Mouse (Mus musculus): Measurements from ENCODE around the gene Lrrc74a. TPM values are rescaled to one million over a fixed set of nuclear protein-coding genes. Genes with fewer than 3 reads are reported as not detected.
A peak's percentile ranks its signal among the peaks of the same experiment; 100 is the strongest.

The Lrrc74a gene
- total and polyA plus RNA-seq, 2 experiments: not detected

DNA sequence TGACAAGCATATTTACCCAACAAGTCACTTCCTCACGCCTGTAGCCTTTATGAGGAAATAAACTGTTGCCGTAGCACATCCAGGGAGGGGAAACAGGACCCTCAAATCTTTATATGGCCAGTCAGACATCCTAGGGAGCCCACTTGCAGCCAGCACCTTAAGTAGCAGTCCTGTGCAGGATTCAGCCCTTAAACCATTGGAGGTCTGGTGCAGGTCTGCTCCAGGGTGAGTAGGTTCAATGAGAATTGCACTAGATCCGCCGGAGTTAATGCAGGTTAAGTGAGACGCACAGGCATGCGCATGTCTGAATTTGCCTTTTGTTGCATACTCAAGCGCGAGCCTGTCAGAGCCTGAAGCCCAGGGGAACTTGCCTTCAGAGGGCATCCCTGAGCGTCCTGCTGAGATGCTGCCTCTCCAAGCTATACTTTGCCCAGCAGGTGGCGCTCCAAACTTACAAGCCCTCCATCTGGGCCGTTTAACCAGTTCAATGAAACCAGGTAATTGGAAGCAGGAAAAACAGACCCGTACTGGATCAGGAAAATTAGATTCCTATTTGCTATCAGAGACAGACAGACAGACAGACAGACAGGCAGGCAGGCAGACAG is 37.8 kb downstream of the Lrrc74a start:
- DNase-seq (ENCODE audit: extremely low read depth, low read depth, low spot score): peak; percentile 75
- WGBS: 15% methylated on average over 12 of the region's 12 CpGs
- no peaks in the 10 kb centered on the region for H3K27me3 ChIP-seq (ENCODE audit: control insufficient read depth, insufficient read depth, low read length)
- H3K4me3 ChIP-seq (ENCODE audit: insufficient read depth, low read depth, low read length): no peak overlapping the region
- no peaks in the 10 kb centered on the region for H3K79me2 ChIP-seq (ENCODE audit: control insufficient read depth, insufficient read depth, low read length)
- H3K4me1 ChIP-seq (ENCODE audit: control insufficient read depth, insufficient read depth, low read length): peaks cover 3% of the 10 kb centered on the region; the same call in 1 of the 2 replicates
- H3K27ac ChIP-seq (replicated peaks; ENCODE audit: insufficient read depth, low read depth, low read length): no peak overlapping the region
- TF ChIP-seq CTCF (IDR thresholded peaks at IDR 0.05; ENCODE audit: low read depth, low read length) (peak; percentile 92), POLR2A (IDR thresholded peaks at IDR 0.05; ENCODE audit: extremely low read depth, insufficient read depth, low read length) (no peak)
- no peaks in the 10 kb centered on the region for H3K36me3 ChIP-seq (ENCODE audit: control insufficient read depth, insufficient read depth, low read length)
- H3K9ac ChIP-seq (ENCODE audit: low read depth, low read length): no peak overlapping the region

DNA sequence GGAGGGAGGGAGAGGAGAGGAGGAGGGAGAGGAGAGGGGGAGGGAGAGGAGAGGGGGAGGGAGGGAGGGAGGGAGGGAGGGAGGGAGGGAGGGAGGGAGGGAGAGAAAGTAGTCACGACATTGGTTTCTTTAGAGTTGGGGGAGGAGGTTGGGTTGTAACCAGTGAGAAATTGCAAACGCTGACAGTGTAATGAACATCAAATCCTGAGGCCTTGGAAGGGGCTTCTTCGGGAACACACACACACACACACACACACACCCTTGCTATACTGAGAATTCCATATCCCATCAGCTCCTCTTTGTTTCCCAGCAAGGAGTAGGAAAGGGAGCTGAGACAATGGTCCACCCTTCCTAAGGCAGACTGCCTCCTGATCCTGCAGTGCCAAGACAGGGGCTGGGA is 38.4 kb downstream of the Lrrc74a start:
- H3K4me3 ChIP-seq (ENCODE audit: insufficient read depth, low read depth, low read length): no peak overlapping the region
- H3K4me1 ChIP-seq (ENCODE audit: control insufficient read depth, insufficient read depth, low read length): peaks cover 3% of the 10 kb centered on the region; the same call in 1 of the 2 replicates
- no peaks in the 10 kb centered on the region for H3K36me3 ChIP-seq (ENCODE audit: control insufficient read depth, insufficient read depth, low read length)
- TF ChIP-seq CTCF (IDR thresholded peaks at IDR 0.05; ENCODE audit: low read depth, low read length) (no peak), POLR2A (IDR thresholded peaks at IDR 0.05; ENCODE audit: extremely low read depth, insufficient read depth, low read length) (no peak)
- WGBS: 47% methylated on average over 3 of the region's 3 CpGs
- no peaks in the 10 kb centered on the region for H3K79me2 ChIP-seq (ENCODE audit: control insufficient read depth, insufficient read depth, low read length)
- DNase-seq (ENCODE audit: extremely low read depth, low read depth, low spot score): no peak
- no peaks in the 10 kb centered on the region for H3K27me3 ChIP-seq (ENCODE audit: control insufficient read depth, insufficient read depth, low read length)
- H3K9ac ChIP-seq (ENCODE audit: low read depth, low read length): no peak overlapping the region
- H3K27ac ChIP-seq (replicated peaks; ENCODE audit: insufficient read depth, low read depth, low read length): no peak overlapping the region

DNA sequence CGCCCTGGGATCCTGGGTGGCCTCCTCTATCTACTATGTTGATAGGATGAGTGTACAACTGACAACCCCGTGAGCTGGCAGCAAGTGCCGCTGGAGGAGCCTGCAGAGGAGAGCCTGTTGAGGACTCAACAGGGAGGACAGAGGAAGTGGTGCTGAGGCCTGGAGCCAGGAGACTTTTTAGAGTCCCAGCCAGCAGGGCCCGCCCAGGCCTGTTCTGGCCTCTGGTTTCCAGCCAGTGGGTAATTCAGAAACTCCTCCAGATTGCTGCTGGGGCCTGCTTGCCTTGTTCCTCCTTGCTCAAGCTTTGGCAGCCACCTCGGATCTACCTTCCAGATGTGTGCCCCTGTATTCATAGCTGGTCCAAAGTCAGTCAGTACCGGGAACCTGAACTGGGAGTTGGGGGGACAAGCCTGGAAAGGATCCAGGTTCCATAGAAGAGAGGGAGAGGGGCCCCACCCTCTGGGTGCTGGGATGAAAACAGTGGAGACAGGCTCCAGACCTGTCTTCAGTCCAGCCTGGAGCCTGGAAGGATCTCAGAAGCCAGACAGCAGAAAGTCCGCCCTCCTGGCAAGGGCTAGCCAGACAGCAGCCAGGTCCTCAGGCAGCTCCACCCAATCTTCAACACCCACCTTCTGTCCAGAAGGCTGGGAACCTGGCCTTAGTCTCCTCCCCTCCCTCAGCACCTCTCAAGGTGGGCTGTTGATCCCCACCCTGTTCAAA is 41.6 kb downstream of the Lrrc74a start:
- no peak overlapping the region for H3K9ac ChIP-seq (ENCODE audit: low read depth, low read length)
- 79% methylated on average over 7 of the region's 7 CpGs for WGBS
- no peak for DNase-seq (ENCODE audit: extremely low read depth, low read depth, low spot score)

DNA sequence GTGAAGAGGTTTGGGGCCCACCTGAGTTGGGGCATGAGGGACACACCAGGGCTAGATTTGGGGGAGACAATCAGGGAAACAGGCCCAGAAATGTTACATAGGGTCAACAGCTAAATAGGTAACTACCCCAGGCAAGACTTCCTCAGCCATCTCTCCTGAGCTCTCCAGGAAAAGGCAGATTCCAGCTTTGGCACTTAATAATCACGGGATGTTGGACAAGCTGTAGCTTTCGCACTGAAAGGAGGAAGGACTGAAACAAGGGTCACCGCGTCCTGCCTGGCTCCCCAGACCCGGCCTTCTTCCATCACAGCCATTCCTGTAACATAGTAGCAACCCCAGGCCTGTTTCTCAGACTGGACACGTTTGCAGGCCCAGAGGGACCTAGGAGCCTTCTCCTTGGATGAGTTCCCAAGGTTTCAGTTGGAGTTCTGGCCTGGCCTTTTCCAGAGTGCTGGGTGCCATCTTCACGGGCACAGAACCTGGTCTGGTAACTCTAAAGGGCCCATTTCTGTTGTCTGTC is 42.2 kb downstream of the Lrrc74a start:
- H3K4me3 ChIP-seq (ENCODE audit: insufficient read depth, low read depth, low read length): no peak overlapping the region
- no peak overlapping the region for H3K9ac ChIP-seq (ENCODE audit: low read depth, low read length)
- no peaks in the 10 kb centered on the region for H3K27me3 ChIP-seq (ENCODE audit: control insufficient read depth, insufficient read depth, low read length)
- DNase-seq (ENCODE audit: extremely low read depth, low read depth, low spot score): no peak
- no peaks in the 10 kb centered on the region for H3K4me1 ChIP-seq (ENCODE audit: control insufficient read depth, insufficient read depth, low read length)
- no peaks in the 10 kb centered on the region for H3K79me2 ChIP-seq (ENCODE audit: control insufficient read depth, insufficient read depth, low read length)
- H3K36me3 ChIP-seq (ENCODE audit: control insufficient read depth, insufficient read depth, low read length): no peaks in the 10 kb centered on the region
- H3K27ac ChIP-seq (replicated peaks; ENCODE audit: insufficient read depth, low read depth, low read length): no peak overlapping the region; the same call in 1 of the 2 replicates
- TF ChIP-seq POLR2A (IDR thresholded peaks at IDR 0.05; ENCODE audit: extremely low read depth, insufficient read depth, low read length) (no peak), CTCF (IDR thresholded peaks at IDR 0.05; ENCODE audit: low read depth, low read length) (no peak)
- 79% methylated on average over 7 of the region's 7 CpGs for WGBS

More for the DNA sequence above, 41.6 kb downstream of the Lrrc74a start:
- no peak overlapping the region for H3K4me3 ChIP-seq (ENCODE audit: insufficient read depth, low read depth, low read length)
- no peaks in the 10 kb centered on the region for H3K4me1 ChIP-seq (ENCODE audit: control insufficient read depth, insufficient read depth, low read length)
- H3K79me2 ChIP-seq (ENCODE audit: control insufficient read depth, insufficient read depth, low read length): no peaks in the 10 kb centered on the region
- H3K36me3 ChIP-seq (ENCODE audit: control insufficient read depth, insufficient read depth, low read length): no peaks in the 10 kb centered on the region
- H3K27ac ChIP-seq (replicated peaks; ENCODE audit: insufficient read depth, low read depth, low read length): no peak overlapping the region; the same call in 1 of the 2 replicates
- TF ChIP-seq CTCF (IDR thresholded peaks at IDR 0.05; ENCODE audit: low read depth, low read length) (no peak), POLR2A (IDR thresholded peaks at IDR 0.05; ENCODE audit: extremely low read depth, insufficient read depth, low read length) (no peak)
- H3K27me3 ChIP-seq (ENCODE audit: control insufficient read depth, insufficient read depth, low read length): no peaks in the 10 kb centered on the region

DNA sequence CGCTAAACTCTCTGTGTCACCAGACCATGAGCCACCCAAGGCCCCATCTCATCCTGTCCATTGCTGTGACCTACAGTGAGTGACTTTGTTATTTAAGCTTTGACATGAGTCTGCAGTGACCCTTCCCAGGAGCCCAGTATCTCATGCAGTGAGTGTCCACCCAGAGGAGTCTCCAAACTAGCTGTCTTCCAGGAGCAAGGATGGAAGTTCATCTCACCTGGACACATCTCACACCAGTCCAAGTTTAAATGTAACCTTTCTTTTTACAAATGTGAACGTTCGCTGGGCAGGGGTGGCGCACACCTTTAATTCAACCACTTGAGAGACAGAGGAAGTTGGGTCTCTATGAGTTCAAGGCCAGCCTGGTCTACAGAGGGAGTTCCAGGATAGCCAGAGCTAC is 44.4 kb downstream of the Lrrc74a start:
- no peak overlapping the region for H3K27ac ChIP-seq (replicated peaks; ENCODE audit: insufficient read depth, low read depth, low read length)
- no peak overlapping the region for H3K9ac ChIP-seq (ENCODE audit: low read depth, low read length)
- WGBS: 88% methylated on average over 4 of the region's 4 CpGs
- no peaks in the 10 kb centered on the region for H3K79me2 ChIP-seq (ENCODE audit: control insufficient read depth, insufficient read depth, low read length)
- TF ChIP-seq POLR2A (IDR thresholded peaks at IDR 0.05; ENCODE audit: extremely low read depth, insufficient read depth, low read length) (no peak), CTCF (IDR thresholded peaks at IDR 0.05; ENCODE audit: low read depth, low read length) (no peak)
- no peaks in the 10 kb centered on the region for H3K36me3 ChIP-seq (ENCODE audit: control insufficient read depth, insufficient read depth, low read length)
- no peaks in the 10 kb centered on the region for H3K27me3 ChIP-seq (ENCODE audit: control insufficient read depth, insufficient read depth, low read length)
- no peaks in the 10 kb centered on the region for H3K4me1 ChIP-seq (ENCODE audit: control insufficient read depth, insufficient read depth, low read length)
- DNase-seq (ENCODE audit: extremely low read depth, low read depth, low spot score): no peak
- no peak overlapping the region for H3K4me3 ChIP-seq (ENCODE audit: insufficient read depth, low read depth, low read length)
